Mouse (Mus musculus) liver, embryonic 13.5 days (tissue): ENCODE results near the gene Wfdc1. TPM values are rescaled to one million over a fixed set of nuclear protein-coding genes. Genes with fewer than 3 reads are reported as not detected.

Experiments
- ATAC-seq: fragments of 200-750 bp; cut with Nextera tagmentation; 2 replicates; pipeline ENCODE4 v1.8.0; 2017; ENCODE audit warnings: low read depth, mild to moderate bottlenecking, moderate number of reproducible peaks, moderate library complexity
- DNase-seq: peaks from one replicate; pipeline ENCODE4 v3.0.0; 2022
- H3K27ac ChIP-seq: fragments of 300-500 bp; sonication (generic); 2 replicates; pipeline ENCODE4 v1.5.1; 2015; ENCODE audit warnings: moderate library complexity, mild to moderate bottlenecking, inconsistent platforms
- H3K27me3 ChIP-seq: fragments of 300-500 bp; sonication (generic); 2 replicates; pipeline ENCODE4 v1.6.1; 2015; ENCODE audit warnings: mild to moderate bottlenecking, inconsistent platforms
- H3K36me3 ChIP-seq: fragments of 300-500 bp; sonication (generic); 2 replicates; pipeline ENCODE4 v1.6.1; 2015; ENCODE audit warnings: mild to moderate bottlenecking, inconsistent platforms
- H3K4me1 ChIP-seq: fragments of 300-500 bp; sonication (generic); replicated peaks from 2 replicates; pipeline ENCODE4 v1.6.1; 2015; ENCODE audit warnings: inconsistent platforms
- H3K4me2 ChIP-seq: fragments of 300-500 bp; sonication (generic); 2 replicates; pipeline ENCODE4 v1.6.1; 2015; ENCODE audit warnings: inconsistent platforms, mild to moderate bottlenecking, moderate library complexity
- H3K4me3 ChIP-seq: fragments of 300-500 bp; sonication (generic); replicated peaks from 2 replicates; pipeline ENCODE4 v1.5.1; 2015; ENCODE audit warnings: mild to moderate bottlenecking, inconsistent platforms
- H3K9ac ChIP-seq: fragments of 300-500 bp; sonication (generic); 2 replicates; pipeline ENCODE4 v1.6.1; 2015; ENCODE audit warnings: mild to moderate bottlenecking, inconsistent platforms
- H3K9me3 ChIP-seq: fragments of 300-500 bp; sonication (generic); replicated peaks from 2 replicates; pipeline ENCODE4 v1.6.1; 2016; ENCODE audit warnings: inconsistent platforms
- WGBS: fragments of 180-500 bp; shearing (Covaris S2); methylation state at CpG from one replicate; pipeline ENCODE4 v1.1.7; 2015; ENCODE audit not compliant: insufficient replicate concordance; 5-methylcytosine and 5-hydroxymethylcytosine counted together
- polyA plus RNA-seq: library from polyadenylated mRNA; unstranded; fragments of >200 nt; fragmentation: Nextera tagmentation; extraction: Ambion mirVana; gene quantifications from 2 replicates; pipeline ENCODE4 v1.2.1, GENCODE M21; 2015

Wfdc1 gene
- polyA plus RNA-seq, 1 experiment from 2014 or later, result 1.3 TPM

GRCm38 (mm10) chr8:119737093-119737900, 71.1 kb downstream of the Wfdc1 start:
- 45% methylated on average over 11 of the region's 11 CpGs for WGBS
- no peak overlapping the region for H3K9ac ChIP-seq
- H3K27me3 ChIP-seq, result no peaks in the 10 kb centered on the region
- ATAC-seq (peak; percentile 19; the same call in 1 of the 2 replicates), DNase-seq (no peak)
- H3K9me3 ChIP-seq, result no peaks in the 10 kb centered on the region
- no peaks in the 10 kb centered on the region for H3K36me3 ChIP-seq
- 0 out of 2 replicates have a peak overlapping the region, but pooled peaks have one; percentile 14 for H3K27ac ChIP-seq
- H3K4me2 ChIP-seq, result no peak overlapping the region
- H3K4me1 ChIP-seq, result peaks cover 17% of the 10 kb centered on the region
- H3K4me3 ChIP-seq, result no peak overlapping the region

Other genes with a start within 250 kb of the Wfdc1 start
- gene Osgin1, start 232.2 kb upstream of the Wfdc1 start, polyA plus RNA-seq, result 13.0 and 14.8 TPM in 2 replicates
- gene Necab2, start 219.6 kb upstream of the Wfdc1 start, polyA plus RNA-seq, result 0.05 TPM in 1 of 2 replicates, not detected in the other
- not detected in 2 replicates for gene Slc38a8, start 164.7 kb upstream of the Wfdc1 start, polyA plus RNA-seq
- gene Mbtps1, start 107.6 kb upstream of the Wfdc1 start, polyA plus RNA-seq, result 27.7 and 32.1 TPM in 2 replicates
- gene Hsdl1, start 91.2 kb upstream of the Wfdc1 start, polyA plus RNA-seq, result 18.5 and 19.8 TPM in 2 replicates
- 0.05 and 0.07 TPM in 2 replicates for gene Dnaaf1, start 91.1 kb upstream of the Wfdc1 start, polyA plus RNA-seq
- gene Taf1c, start 61.1 kb upstream of the Wfdc1 start, polyA plus RNA-seq, result 6.6 and 6.8 TPM in 2 replicates
- not detected in 2 replicates for gene Adad2, start 53.6 kb upstream of the Wfdc1 start, polyA plus RNA-seq
- not detected in 2 replicates for gene Kcng4, start 30.7 kb upstream of the Wfdc1 start, polyA plus RNA-seq
- 0.07 and 0.20 TPM in 2 replicates for gene Atp2c2, start 33.6 kb downstream of the Wfdc1 start, polyA plus RNA-seq
- 4.3 and 4.5 TPM in 2 replicates for gene Tldc1, start 112.1 kb downstream of the Wfdc1 start, polyA plus RNA-seq
- 28.7 and 32.8 TPM in 2 replicates for gene Cotl1, start 174.2 kb downstream of the Wfdc1 start, polyA plus RNA-seq
- 4.9 and 5.1 TPM in 2 replicates for gene Klhl36, start 195.9 kb downstream of the Wfdc1 start, polyA plus RNA-seq
- gene Usp10, start 244.0 kb downstream of the Wfdc1 start, polyA plus RNA-seq, result 93.8 and 106 TPM in 2 replicates
- gene Gm20388, start 244.5 kb downstream of the Wfdc1 start, polyA plus RNA-seq, result not detected in 2 replicates